18 mouse cellular contexts compared by ENCODE assay signal in genomic region chr2:127651601-127652000, GRCm38 (mm10). TPM values are rescaled to one million over a fixed set of nuclear protein-coding genes. Genes with fewer than 3 reads are reported as not detected.
A peak's percentile ranks its signal among the peaks of the same experiment; 100 is the strongest.
DNase-seq lines count a peak whose midpoint lies in the region; ATAC-seq and TF ChIP-seq lines count a peak whose summit lies in the region.
"Had no signal": no experiment of that assay in that cellular context is flagged by ENCODE, and none has a peak within 500 bp of the region (broad histone marks: within the 10 kb centered on the region; RNA-seq: fewer than 3 reads in every experiment).

No protein-coding gene starts in this region.

- 74% methylated on average over 5 of the region's 5 CpGs for WGBS in lung, embryonic 14.5 days
- 54% methylated on average over 5 of the region's 5 CpGs for WGBS in kidney, embryonic 16.5 days

- H3K27me3 ChIP-seq in lung, embryonic 14.5 days (ENCODE audit: insufficient read depth, low read length) = peaks cover 31% of the 10 kb centered on the region
- H3K27me3 ChIP-seq in kidney, embryonic 16.5 days (ENCODE audit: insufficient read depth, low read length) = peaks cover 22% of the 10 kb centered on the region

- H3K4me3 ChIP-seq in lung, embryonic 14.5 days (ENCODE audit: low read depth, low read length) = no peak overlapping the region
- no peak overlapping the region for H3K4me3 ChIP-seq in kidney, embryonic 16.5 days (ENCODE audit: low read length)
- H3K4me3 ChIP-seq: embryonic facial prominence, embryonic 10.5 days; forebrain, embryonic 15.5 days; heart, adult 2 months; hindbrain, embryonic 12.5 days; left cerebral cortex, adult 2 months had no signal

- no peak for ATAC-seq in lung, embryonic 14.5 days (ENCODE audit: insufficient read depth)
- peak; percentile 57; the same call in 1 of the 2 replicates for ATAC-seq in kidney, embryonic 16.5 days (ENCODE audit: low FRiP score, low TSS enrichment)
- ATAC-seq: forebrain, embryonic 15.5 days had no signal

- 0 out of 2 replicates have a peak overlapping the region, but pooled peaks have one; percentile 51 for H3K27ac ChIP-seq in lung, embryonic 14.5 days (ENCODE audit: low read depth)
- peak overlapping the region; percentile 91 for H3K27ac ChIP-seq in kidney, embryonic 16.5 days (ENCODE audit: low read length)
- H3K27ac ChIP-seq: embryonic facial prominence, embryonic 10.5 days; forebrain, embryonic 15.5 days; heart, adult 2 months; hindbrain, embryonic 12.5 days; left cerebral cortex, adult 2 months; liver, embryonic 14.5 days had no signal

- no peak for DNase-seq in lung, embryonic 14.5 days
- DNase-seq in lung, postnatal 4 days = no peak
- peak; percentile 66 for DNase-seq in kidney, adult 11 months
- DNase-seq in kidney, postnatal 4 days = peak; percentile 32 to 50
- DNase-seq in urinary bladder, adult 18-20 months (ENCODE audit: low spot score in 2 of 2) = no peak
- DNase-seq in gastrocnemius, adult 18-20 months (ENCODE audit: low spot score) = no peak
- DNase-seq: adrenal gland, postnatal 36 days; cerebellum, adult 9-10 months; gastrocnemius, postnatal 14 days; heart, adult 2 months; midbrain, embryonic 14.5 days had no signal

- H3K9ac ChIP-seq in lung, embryonic 14.5 days = no peak overlapping the region
- H3K9ac ChIP-seq in kidney, embryonic 16.5 days (replicated peaks; ENCODE audit: low read length) = no peak overlapping the region
- H3K9ac ChIP-seq: forebrain, embryonic 15.5 days; hindbrain, embryonic 12.5 days; liver, embryonic 14.5 days had no signal

- no peaks in the 10 kb centered on the region for H3K9me3 ChIP-seq in lung, embryonic 14.5 days (ENCODE audit: low read depth, low read length)
- H3K9me3 ChIP-seq in kidney, embryonic 16.5 days (ENCODE audit: low read length) = no peaks in the 10 kb centered on the region
- H3K9me3 ChIP-seq: embryonic facial prominence, embryonic 10.5 days; forebrain, embryonic 15.5 days; hindbrain, embryonic 12.5 days had no signal

- no peaks in the 10 kb centered on the region for H3K4me1 ChIP-seq in lung, embryonic 14.5 days (ENCODE audit: insufficient read depth)
- peaks cover 5% of the 10 kb centered on the region for H3K4me1 ChIP-seq in kidney, embryonic 16.5 days (ENCODE audit: insufficient read depth, low read length)

- no peak overlapping the region for H3K4me2 ChIP-seq in lung, embryonic 14.5 days
- peak overlapping the region; percentile 16; the same call in 1 of the 2 replicates for H3K4me2 ChIP-seq in kidney, embryonic 16.5 days (replicated peaks; ENCODE audit: low read depth, low read length)
- H3K4me2 ChIP-seq: forebrain, embryonic 15.5 days; hindbrain, embryonic 12.5 days had no signal

- H3K36me3 ChIP-seq in lung, embryonic 14.5 days (ENCODE audit: insufficient read depth) = no peaks in the 10 kb centered on the region
- H3K36me3 ChIP-seq in kidney, embryonic 16.5 days (ENCODE audit: insufficient read depth, low read length) = no peaks in the 10 kb centered on the region
- H3K36me3 ChIP-seq: embryonic facial prominence, embryonic 10.5 days; forebrain, embryonic 15.5 days; hindbrain, embryonic 12.5 days had no signal

- no peak for TF ChIP-seq CTCF in lung, embryonic 14.5 days (IDR thresholded peaks at IDR 0.05; ENCODE audit: low read depth)

RNA-seq across cellular contexts. Expression of gene Mal, which starts 4.9 kb away (rescaled TPM):
- 3.3 and 4.8 TPM in 2 replicates for polyA plus RNA-seq in lung, embryonic 14.5 days (2014; fragmentation: Nextera tagmentation; extraction: Ambion mirVana)
- polyA plus RNA-seq in kidney, embryonic 16.5 days (2015; fragmentation: Nextera tagmentation; extraction: Ambion mirVana) = 59.5 and 59.7 TPM in 2 replicates
- 1 to 10 TPM; 1.6 to 1.9 TPM for total RNA-seq in gastrocnemius, adult 18-20 months (2021)
- total RNA-seq: megakaryocyte-erythroid progenitor cell, adult 5-6 weeks had no signal

Comparison
In these comparisons a context has a peak if more than half of its experiments do, and no peak if none do; other contexts are left out.
1. DNase-seq: peak in kidney, adult 11 months (single experiment) and kidney, postnatal 4 days (2 of 2); none in lung, embryonic 14.5 days (single experiment), lung, postnatal 4 days (0 of 2), urinary bladder, adult 18-20 months (0 of 2) and gastrocnemius, adult 18-20 months (single experiment).
2. RNA of gene Mal, which starts 4.9 kb away (polyA plus RNA-seq): 59.5 to 59.7 TPM in kidney, embryonic 16.5 days; 3.3 to 4.8 TPM in lung, embryonic 14.5 days; every median in the first group is over 10 times any median in the second.